Mouse (Mus musculus) forelimb bud, embryonic 11.5 days (tissue): ENCODE results near the gene Zfp60.
"Not testable (repeated sequence)": the region's sequence is repeated elsewhere in the genome, so short reads cannot be mapped to it uniquely, and the experiment has no call there.

Experiments used
- DNase-seq: peaks from one replicate; pipeline ENCODE4 v3.0.0-alpha.2; 2012; ENCODE audit warnings: low read depth, low spot score

Zfp60 gene

DNA sequence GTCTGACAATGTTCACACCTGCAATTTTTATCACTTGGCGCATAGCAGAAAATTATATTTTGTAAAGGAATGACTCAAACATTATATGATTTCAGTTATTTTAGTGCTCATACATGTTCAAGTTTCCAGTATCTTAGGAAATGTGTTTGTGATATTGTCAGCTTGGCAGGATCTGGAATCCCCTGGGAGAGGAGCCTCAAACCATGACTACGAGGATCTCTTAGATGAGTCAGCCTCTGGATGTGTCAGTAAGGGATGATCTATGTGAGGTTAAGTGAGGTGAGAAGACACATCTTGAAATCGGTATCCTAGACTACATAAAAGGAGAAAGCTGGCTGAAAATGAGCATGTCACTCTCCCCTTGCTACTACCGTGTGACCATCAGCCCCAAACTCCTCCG lies 58.1 kb downstream of the Zfp60 start:
- DNase-seq: no peak

DNA sequence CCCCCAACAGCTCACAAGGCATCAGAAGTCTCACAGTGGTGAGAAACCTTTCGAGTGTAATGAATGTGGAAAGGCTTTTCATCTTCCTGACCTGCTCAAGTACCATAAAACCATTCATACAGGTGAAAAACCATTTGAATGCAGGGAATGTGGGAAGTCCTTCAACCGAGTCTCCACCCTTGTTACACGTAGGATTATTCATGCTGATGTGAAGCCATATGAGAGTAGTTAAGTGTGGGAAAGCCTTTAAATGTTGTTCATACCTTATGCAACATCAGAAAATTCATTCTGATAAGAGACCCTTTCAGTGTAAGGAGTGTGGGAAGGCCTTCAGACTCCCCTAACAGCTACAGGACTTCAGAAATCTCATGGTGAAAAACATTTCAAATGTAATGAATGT lies 62.7 kb downstream of the Zfp60 start:
- DNase-seq: not testable (repeated sequence)

DNA sequence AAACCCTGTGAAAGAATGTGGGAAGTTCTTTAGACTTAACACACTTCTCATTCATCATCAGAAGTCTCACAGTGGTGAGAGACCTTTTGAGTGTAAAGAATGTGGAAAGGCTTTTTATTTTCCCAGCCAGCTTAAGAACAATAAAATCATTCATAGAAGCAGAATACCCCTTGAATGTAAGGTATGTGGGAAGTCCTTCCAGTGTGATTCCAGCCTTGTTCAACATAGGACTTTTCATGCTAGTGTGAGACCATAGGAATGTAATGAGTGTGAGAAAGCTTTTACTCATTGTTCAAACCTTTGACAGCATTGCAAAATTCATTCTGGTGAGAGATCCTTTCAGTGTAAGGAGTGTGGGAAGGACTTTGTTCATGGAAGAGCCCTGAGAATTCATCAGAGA lies 63.4 kb downstream of the Zfp60 start:
- DNase-seq: no peak

DNA sequence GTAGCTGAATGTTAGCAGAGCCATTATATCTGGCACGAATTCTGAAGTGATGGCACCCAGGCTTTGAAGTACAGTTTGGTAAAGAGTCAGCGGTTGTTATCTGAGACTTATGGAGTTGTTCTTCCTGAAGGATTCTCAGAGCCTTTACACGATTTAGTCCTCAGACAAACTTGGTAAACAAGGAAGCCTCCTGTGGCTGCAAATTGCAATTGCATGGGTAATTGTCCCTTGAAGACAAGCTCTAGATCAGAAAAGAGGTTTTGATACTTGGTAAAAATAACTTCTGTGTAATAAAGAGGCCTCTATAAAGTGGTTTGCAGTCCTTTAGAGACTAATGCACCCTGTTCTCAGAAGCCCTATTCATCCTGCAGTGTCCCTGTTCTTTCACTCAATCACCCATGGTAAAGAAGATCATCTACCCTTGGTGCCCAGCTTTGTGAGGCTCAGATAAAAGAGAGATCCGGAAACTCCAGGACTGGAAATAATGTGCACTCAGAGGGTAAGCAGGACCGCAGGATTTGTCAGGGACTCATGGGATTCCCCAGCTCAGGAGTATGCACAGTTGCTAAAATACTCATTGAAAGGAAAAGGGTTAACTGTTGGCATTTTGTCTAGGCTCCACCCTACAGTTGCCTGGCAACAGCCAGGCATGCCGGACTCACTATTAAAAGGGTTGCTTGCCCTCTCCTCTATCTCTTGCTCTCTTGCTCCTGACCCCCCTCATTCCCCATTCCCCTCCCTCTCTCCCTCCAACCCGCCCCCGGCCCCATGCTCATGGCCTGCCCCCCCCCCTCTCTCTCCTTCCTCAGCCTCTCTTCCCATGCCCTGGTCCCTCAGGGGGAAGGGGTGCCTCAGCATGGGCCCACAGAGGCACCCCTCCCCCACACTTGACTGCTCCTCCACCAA lies 67.0 kb downstream of the Zfp60 start:
- peak; percentile 41 for DNase-seq

DNA sequence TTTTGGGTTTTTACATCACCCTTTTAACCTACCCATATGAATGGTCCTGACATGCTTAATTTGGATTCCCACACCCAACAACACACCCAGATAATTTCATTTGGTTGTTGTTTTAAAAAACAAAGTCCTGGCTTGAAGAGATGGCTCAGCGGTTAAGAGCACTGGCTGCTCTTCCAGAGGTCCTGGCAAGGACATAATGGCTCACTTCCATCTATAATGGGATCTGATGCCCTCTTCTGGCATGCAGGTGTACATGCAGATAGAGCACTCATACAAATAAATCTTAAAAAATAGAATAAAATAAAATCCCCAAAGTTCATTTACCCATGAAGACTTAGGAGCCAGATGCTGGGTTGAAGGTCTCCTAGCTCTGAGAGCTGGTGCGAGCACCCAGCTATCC lies 69.9 kb downstream of the Zfp60 start:
- DNase-seq: no peak

DNA sequence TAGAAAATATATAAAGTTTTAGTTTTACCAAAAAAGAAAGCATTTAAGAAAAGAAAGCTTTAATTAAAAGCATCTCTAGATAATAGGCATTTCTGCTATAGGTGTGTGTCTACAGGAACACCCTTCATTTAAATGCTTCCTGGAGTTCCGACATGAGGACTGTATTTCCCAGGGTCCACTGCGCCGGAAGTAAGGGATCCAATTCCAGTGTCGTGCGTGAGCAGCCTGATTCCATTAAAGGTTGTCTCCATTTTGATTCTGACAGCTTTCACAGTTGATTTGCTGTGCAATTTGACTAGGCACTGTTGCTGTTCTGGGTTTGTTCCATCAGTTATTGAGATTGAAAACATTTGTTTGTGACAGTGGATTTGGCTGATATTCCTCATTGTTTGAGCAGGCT lies 71.8 kb downstream of the Zfp60 start:
- DNase-seq: no peak
